Mouse (Mus musculus) gastrocnemius, adult 8-10 months (tissue): Measurements from ENCODE around the gene D3Ertd751e. TPM values are rescaled to one million over a fixed set of nuclear protein-coding genes. Genes with fewer than 3 reads are reported as not detected.

ENCODE experiments used
- DNase-seq, 2 experiments: peaks; one replicate each; pipeline ENCODE4 v3.0.0; 2022; ENCODE audit warnings: low spot score in 2 of 2
- total RNA-seq, 4 experiments: library from RNA; stranded (reverse); gene quantifications; 2 replicates each; pipeline ENCODE4 v1.2.4; 2022

The D3Ertd751e gene
- 1 to 10 TPM; 2.6 to 4.3 (median 3.6) TPM for total RNA-seq

GRCm38 (mm10) chr3:41742278-41742934 lies at the start of gene D3Ertd751e, which contains the start of gene Sclt1:
Gene D3Ertd751e (plus strand): TSS chr3:41742611.
Gene Sclt1 (minus strand): TSS chr3:41742514.
- peak; percentile 92 to 96 for DNase-seq

- DNase-seq = no peak
Measured at GRCm38 (mm10) chr3:41695681-41696080, 46.7 kb upstream of the D3Ertd751e start.

- no peak for DNase-seq
Measured at GRCm38 (mm10) chr3:41741601-41742277, 672 bp upstream of the D3Ertd751e start.

GRCm38 (mm10) chr3:41743436-41743835 lies 1.0 kb downstream of the D3Ertd751e start:
- DNase-seq = no peak

GRCm38 (mm10) chr3:41754556-41754955 lies 12.1 kb downstream of the D3Ertd751e start:
- DNase-seq = no peak

- DNase-seq = no peak
Measured at GRCm38 (mm10) chr3:41762091-41762490, 19.7 kb downstream of the D3Ertd751e start.

GRCm38 (mm10) chr3:41812447-41812846 lies 70.0 kb downstream of the D3Ertd751e start:
- no peak for DNase-seq

Other genes with a start within 250 kb of the D3Ertd751e start
- 10 to 100 TPM; 22.4 to 29.0 (median 27.6) TPM for gene Jade1, start 186.9 kb upstream of the D3Ertd751e start, total RNA-seq
- 1 to 10 TPM; 3.8 to 5.7 (median 4.1) TPM for gene Sclt1, start 97 bp upstream of the D3Ertd751e start, total RNA-seq